Mouse (Mus musculus) C2C12 (cell line): Measurements from ENCODE around the gene Lpgat1.

Experiments used
- CTCF ChIP-seq: IDR thresholded peaks from one replicate; pipeline ENCODE4 v1.5.1; 2011; ENCODE audit not compliant: control insufficient read depth, insufficient read depth, insufficient read length
- MAX ChIP-seq: IDR thresholded peaks from one replicate; pipeline ENCODE4 v1.6.1; 2011; ENCODE audit warnings: mild to moderate bottlenecking, control low read depth
- MYOG ChIP-seq: IDR thresholded peaks from one replicate; pipeline ENCODE4 v1.6.1; 2011; ENCODE audit not compliant: control insufficient read depth, insufficient read length; ENCODE audit errors: extremely low read depth
- USF1 ChIP-seq: IDR thresholded peaks from one replicate; pipeline ENCODE4 v1.6.1; 2011; ENCODE audit warnings: low read depth, mild to moderate bottlenecking, control low read depth, moderate library complexity

GRCm38 (mm10) chr1:191709811-191710210 is 7.8 kb upstream of the Lpgat1 start:
- TF ChIP-seq CTCF (no peak), MAX (no peak), MYOG (no peak), USF1 (no peak)
